Mouse (Mus musculus) layer of hippocampus, postnatal 14 days (tissue): ENCODE data around the gene Pdcd2. TPM values are rescaled to one million over a fixed set of nuclear protein-coding genes. Genes with fewer than 3 reads are reported as not detected.
A peak's percentile ranks its signal among the peaks of the same experiment; 100 is the strongest.
"Not testable (repeated sequence)": the region's sequence is repeated elsewhere in the genome, so short reads cannot be mapped to it uniquely, and the experiment has no call there.

Experiments
- DNase-seq, 2 experiments: peaks; one replicate each; pipeline ENCODE4 v3.0.0; 2021 to 2022; ENCODE audit warnings: low spot score in 2 of 2, mixed read lengths in 1 of 2
- long read RNA-seq, 2 experiments: library from polyadenylated mRNA; stranded (forward); transcript quantifications; one replicate each; pipeline ENCODE4 v2.0.0; 2021
- total RNA-seq, 2 experiments: library from RNA; stranded (reverse); gene quantifications; 2 replicates each; pipeline ENCODE4 v1.2.3; 2021

Pdcd2 gene
- total RNA-seq: 10 to 100 TPM; 15.1 to 20.0 TPM
- long read RNA-seq, experiment 1, transcript Pdcd2-201 (6 exons, 1,120 nt): major isoform, 5 of 11 reads
- long read RNA-seq, experiment 1, partial matches to known transcripts: 1 of 11 reads
- long read RNA-seq, experiment 1, other reads (novel, unspliced or antisense): 5 of 11 reads
- long read RNA-seq, experiment 2, transcript Pdcd2-201 (6 exons, 1,120 nt): major isoform, 16 of 22 reads
- long read RNA-seq, experiment 2, partial matches to known transcripts: 4 of 22 reads
- long read RNA-seq, experiment 2, other reads (novel, unspliced or antisense): 2 of 22 reads

DNA sequence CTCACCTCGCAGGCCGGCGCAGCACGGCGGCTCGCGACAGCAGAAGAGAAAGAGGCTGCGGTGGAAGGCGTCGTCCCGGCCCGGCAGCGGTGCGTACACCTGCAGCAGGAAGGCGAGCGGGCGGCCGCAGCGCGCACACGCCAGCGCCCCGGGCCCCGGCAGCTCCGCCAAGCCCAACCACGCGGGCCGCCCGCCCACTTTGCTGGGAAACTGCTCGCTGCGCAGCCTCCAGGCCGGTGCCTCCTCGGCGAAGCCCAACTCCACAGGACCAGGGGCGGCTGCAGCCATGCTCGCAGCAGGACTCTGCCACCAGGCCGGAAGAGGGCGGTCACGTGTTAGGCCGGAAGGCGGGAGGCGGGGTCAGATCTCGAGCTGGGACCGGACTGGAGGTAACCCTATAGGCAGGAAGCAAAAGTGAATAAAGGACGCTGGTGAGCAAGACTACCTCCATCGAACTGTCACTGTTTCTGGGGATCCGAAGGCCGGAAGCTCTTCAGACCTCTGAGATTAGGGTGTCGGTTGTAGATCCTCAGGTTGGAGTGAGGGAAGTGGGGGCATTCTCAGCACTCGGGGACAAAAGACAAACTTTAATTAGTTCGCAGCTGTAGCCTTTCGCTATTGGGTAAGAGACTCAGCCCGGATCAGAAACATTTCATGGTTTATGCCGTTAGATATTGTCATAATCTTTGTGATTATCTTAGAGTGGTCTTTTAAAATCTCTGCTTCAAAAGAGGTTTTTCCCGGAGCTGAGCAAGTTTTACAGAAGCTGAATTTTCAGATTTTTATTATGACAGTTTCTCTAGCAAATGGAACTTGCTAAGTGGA is at the start of gene Pdcd2:
Gene Pdcd2 (minus strand): TSS at position 316 of the 825 bp plus-strand sequence.
- peak; percentile 85 to 93 for DNase-seq

DNA sequence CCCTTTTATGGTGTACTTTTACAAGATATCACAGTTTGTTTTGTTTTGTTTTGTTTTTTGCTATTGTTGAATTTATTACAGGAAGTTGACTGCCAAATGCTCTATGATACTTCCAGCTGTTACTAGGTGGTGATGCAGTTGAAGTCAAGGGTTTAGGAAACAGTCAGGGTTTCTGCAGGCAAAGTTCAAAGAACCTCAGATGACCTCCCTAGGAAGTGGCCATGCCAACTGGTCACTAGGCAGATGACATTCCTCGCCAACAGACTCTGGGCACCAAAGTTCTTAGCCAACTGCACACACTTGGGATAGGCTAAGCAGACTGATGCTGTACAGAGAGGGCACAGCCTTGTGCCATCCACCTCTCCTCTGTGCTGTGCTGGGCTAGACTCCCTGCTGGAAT is 48.0 kb upstream of the Pdcd2 start:
- no peak for DNase-seq

DNA sequence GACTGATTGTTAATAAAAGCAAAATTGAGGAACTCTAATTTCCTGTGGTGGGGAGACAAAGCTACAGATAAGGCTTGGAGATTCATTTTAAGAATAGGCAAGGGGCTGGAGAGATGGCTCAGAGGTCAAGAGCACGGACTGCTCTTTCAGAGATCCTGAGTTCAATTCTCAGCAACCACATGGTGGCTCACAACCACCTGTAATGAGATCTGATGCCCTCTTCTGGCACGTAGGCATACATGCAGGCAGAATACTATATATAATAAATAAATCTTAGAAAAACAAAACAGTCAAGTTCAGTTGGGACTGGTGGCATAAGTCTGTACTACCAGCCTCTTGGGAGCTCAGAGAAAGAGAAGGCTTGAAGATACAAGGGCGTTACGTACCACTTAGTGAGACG is 39.8 kb upstream of the Pdcd2 start:
- DNase-seq: no peak

DNA sequence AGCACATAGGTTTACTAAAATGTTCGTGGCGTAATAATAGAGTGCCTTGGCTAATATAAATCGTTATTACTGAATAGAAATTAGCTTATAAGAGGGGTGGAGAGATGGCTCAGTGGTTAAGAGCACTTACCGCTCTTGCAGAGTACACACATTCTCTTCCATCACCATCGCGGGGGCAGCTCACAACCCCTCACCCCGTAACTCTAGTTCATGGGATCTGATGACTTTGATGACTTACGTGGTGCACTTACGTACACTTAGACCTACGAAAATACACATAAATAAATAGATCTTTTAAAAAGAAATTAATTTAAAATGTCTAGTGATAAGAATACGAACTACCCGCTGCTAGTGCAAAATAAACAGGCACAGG is 37.8 kb upstream of the Pdcd2 start:
- no peak for DNase-seq

DNA sequence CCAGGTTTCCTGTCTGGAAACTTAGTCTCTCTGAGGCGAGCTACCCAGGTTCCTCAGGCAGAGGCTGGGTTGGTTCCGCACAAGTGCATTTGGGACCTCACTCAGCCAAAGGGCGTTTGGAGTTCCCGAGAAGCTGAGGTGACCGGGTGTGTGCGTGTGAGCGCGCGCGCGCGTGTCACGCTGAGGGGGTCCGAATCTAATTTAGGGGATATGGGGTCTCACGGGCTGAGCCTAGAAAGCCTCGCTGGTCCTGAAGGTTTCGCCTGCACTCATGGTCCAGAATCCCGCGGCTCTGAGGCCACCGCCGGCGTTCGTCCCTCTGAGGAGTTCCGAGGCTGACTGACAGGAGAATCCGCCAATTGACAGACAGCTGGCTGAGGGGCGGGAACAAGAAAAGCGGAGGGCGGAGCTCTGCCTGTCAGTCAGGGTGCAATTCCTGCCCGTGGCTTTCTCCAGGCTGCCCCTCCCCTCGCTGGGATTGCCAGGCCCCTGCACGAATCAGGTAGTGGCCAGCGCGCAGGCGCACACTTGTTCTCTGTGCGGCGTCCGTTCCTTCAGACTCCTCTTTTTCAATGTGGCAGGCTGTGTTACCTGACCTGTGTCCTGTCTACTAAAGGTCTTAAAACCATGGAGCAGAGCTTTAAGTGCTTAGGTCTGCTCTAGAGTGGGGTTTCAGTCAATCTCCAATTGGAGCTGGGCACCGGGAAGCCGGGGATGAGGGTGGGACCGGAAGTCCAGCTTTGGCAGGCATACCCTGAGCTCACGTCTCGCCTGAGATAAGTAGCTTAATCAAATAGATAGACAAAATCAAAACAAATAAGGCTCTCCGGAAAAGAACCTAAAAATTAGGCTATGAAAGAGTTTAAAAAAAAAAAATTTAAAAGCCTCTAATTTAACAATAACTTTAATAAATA is 37.2 kb upstream of the Pdcd2 start, which contains the start of gene Prdm9:
Gene Prdm9 (minus strand): TSS at position 341 of the 914 bp plus-strand sequence.
- peak; percentile 100 for DNase-seq

DNA sequence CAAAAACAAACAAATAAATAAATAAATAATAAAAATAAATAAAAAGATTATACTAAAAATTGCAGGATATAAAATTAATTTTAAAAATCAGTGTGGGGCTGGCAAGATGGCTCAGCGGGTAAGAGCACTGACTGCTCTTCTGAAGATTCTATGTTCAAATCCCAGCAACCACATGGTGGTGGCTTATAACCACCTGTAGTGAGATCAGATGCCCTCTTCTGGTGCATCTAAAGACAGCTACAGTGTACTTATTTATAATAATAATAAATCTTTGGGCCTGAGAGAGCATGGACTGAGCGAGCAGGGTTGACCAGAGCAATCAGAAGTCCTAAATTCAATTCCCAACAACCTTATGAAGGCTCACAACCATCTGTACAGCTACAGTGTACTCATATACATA is 32.8 kb upstream of the Pdcd2 start:
- DNase-seq: no peak

DNA sequence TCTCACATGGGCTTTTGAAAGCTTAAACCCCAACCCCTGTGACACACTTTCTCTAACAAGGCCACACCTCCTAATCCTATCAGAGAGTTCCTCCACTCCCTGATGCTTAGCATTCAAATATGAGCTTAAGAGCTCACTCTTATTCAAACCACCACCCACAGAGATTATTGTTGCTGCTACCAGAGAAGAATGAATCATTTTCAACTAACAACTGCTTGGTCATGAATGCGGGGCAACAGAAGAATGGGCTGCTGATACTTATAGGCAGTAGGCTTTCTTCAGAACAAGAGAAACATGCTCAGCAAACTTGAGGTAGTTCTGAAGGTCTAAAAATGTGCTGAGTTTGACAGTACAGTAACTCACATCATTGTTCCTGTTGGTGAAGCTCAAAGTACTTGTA is 22.6 kb upstream of the Pdcd2 start:
- DNase-seq: no peak

DNA sequence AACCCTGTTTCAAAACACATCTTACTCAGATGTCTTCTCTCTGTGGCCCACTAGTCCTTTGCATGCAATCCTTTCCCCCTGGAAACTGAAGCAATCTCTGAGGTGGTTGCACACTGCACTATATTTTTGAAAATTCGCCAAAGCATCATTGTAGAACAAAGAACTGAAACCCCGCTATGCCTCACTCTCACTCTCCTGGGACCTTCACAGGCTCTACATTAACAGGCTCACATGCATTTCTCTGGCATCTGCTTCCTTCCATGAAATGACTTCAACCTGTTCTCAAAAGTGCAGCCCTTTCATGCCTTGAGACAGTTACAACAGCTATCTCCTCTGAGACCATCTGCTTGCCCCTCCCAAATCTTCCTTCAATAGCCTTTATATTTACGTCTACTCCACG is 19.3 kb upstream of the Pdcd2 start:
- DNase-seq: no peak

DNA sequence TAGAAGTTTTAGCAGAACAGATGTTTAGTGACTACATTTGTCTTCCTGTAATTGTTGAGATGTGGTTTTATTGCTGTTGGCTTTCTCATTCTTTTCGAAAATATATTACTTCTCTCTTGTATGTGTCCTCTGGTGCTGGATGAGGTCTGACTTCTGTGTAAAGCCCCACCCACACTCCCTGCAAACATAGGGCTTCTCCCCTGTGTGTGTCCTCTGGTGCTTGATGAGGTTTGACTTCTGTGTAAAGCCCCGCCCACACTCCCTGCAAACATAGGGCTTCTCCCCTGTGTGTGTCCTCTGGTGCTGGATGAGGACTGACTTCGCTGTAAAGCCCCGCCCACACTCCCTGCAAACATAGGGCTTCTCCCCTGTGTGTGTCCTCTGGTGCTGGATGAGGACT is 16.8 kb upstream of the Pdcd2 start:
- DNase-seq: not testable (repeated sequence)

DNA sequence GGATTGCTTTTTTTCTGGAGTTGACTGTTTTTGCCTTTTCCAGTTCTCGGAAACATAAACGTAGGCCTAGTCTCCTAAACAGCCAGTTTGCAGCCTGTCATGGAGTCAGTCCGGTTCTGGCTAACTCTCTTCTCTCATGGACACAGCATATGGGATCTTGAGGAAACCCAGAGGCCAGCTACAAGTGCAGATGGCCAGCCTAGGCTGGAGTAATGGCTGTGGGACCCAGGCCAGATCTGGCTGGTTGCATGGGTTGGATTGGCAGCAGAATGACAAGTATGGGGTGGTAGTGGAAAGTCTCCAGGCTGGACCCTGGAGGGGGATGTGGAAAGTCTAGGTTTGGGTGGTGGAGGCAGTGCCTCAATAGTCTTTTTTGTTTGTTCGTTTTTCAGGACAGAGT is 13.2 kb upstream of the Pdcd2 start:
- DNase-seq: no peak

DNA sequence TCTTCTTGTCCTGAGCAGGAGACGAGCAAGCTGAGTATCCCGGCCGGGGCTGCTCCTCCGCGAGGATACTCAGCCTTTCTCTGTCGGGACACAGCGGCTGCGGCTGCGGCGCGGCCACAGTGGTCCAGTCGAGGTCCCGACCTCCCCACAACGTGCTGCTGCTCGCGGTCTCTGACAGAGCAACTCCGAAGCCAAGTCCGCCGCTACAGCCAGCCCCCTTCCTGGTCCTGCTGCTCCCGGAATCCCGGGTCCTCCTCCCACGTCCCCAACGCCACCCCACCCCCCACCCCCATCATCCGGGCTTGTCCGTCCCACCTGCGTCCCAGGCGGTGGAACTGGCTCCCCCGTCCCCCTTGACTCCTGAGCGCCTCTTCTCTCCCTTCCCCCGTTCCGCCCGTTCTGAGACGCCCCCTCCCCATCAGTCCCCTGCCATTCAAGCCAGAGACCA is 9.4 kb upstream of the Pdcd2 start:
- DNase-seq: no peak

DNA sequence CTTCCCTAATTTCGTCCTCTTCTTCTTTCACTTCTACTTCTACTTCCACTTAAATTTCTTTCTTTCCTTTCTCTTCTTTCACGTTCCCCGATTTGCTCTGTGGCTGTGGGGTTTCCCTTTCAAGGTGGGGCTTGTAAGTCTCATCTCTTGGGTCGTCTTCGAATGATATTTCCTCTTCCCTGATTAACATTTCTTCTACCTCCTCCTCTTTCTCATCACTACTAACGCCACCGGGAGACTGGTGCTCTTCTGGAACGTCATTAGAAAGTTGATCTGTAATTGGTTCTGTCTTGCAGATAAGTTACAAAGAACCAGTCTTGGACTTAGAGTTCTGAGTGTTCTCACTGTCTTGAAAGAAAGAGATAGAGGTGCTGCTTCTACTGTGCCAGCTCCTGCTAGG is 8.8 kb upstream of the Pdcd2 start:
- no peak for DNase-seq

DNA sequence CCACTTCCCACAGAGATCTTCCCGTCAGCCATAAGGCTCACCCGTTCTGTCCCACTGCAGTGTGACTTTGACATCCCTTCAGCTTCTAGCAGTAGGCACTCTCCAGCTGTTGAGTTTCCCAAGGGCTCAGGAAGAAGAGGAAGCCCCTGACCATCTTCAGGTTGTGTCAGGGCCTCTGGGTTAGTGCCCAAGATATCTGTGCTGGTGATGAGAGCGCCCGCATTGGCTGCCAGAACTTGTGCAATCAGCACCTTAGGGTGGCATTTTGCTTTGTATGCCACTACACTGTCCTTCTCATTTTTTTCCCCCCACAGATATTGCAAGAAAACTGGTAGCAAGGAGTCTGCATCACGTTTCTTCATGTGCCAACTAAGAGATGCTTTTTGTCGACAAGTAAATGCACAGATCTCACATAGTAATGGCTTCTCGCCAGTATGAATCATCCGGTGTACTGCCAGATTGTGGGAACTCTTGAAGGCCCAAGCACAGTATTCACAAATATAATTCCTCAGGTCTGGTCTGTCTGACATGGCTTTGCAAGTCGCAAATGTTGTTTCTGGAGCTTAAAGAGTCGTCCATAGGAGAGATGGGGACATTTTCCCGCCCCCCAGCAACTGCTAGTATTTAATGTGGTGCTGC is 8.2 kb upstream of the Pdcd2 start:
- peak in 1 of 2 experiments; percentile 41 for DNase-seq

DNA sequence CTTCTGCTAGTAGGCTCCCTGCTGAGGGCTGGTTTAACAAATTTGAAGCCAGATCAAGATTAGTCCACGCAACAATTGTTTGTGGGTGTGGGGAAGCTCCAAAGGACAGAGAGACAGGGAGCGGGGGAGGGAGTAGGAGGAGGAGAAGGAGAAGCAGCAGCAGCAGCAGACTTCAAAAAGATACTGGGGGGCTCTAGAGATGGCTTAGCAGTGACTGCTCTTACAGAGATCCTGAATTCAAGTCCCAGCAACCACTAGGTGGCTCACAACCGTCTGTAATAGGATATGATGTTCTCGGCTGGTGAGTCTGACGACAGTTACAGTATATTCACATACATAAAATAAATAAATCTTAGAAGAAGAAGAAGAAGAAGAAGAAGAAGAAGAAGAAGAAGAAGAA is 3.0 kb upstream of the Pdcd2 start:
- peak in 1 of 2 experiments; percentile 60 for DNase-seq

DNA sequence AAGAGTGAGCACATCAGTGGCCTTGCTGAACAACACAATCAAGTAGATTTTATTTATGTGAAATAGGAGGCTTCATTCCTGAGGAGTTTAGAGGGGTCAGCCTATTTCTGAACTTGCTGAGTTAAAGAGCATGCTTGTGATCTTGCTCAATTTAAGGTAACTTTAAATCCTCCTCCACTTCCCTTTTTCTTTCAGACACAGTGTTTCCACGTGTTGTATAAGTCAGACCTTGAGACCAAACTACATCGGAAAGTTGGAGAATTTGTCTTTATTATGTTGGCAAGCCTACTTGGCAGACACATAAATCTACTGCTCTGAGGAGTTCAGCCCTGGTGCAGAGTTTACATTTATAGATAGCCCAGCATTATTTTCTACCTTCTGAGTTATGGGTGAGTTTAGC is 1.8 kb upstream of the Pdcd2 start:
- no peak for DNase-seq

DNA sequence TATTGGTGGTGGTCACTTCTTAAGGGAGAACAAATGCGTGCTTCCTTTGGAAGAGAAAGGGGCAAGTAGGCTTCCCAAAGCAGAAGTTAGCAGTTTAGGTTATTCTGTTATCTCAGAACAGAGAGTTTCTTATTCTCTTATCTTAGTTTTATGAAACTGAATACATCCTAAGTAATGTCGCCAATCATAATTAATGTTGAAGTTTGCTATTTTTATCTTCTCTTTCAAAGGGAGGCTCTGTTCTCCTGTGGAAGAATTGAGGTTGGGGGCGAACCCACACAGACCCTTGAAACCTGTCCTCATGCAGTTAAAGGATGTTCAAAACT is 673 bp upstream of the Pdcd2 start:
- no peak for DNase-seq

DNA sequence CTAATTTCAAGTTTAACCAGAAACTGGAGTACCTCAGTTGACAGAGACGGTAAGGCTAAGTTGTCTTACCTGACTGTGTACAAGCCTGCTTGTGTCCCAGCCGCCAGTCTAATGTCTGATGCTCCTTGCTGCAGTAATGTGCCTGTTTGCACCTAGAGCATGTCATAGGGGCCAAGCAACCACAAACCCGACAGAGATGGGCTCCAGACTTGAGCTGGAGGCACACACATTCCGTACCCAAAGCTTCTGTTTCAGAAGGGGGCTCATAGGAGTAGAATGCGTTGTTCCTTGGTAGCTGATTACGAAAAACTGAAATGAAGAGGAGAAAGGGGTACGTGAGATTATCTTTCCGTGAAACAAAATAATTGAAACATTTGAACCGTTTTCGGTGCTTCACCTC is 797 bp downstream of the Pdcd2 start:
- no peak for DNase-seq

DNA sequence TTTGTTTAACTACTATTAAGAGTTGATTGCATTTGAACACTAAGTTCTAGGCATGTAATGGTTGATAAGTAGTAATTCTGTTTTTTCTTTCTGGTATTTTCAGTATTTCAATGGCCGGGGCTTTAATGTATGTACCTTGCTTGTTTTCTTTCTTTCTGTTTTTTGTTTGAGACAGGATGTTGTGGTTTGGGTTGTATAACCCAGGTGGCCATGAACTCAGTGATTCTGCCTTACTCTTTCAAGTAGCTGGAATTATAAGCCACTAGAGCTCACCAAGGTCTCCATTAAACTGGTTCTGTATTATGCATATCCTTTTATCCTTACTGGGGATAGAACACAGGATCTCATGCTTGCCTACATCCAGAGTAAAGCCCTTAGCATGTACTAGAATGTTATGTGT is 8.3 kb downstream of the Pdcd2 start:
- DNase-seq: no peak

DNA sequence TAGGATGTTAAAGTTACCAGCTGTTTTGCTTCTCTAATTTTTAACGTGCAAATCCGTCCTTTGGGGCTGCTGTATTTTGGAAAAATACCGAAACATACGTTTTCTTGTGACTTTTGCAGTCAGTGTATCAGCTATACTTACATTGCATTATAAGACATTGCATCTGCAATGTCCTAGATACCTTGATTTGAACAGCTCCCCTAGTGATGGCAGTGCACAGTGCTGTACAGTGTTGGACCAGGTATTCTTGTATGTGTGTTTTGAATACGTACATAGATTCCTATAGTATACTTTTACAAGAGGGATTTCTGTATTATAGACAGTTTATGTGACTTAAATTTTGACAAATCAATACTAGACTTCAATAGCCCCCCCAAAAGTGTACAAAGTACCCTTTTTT is 8.9 kb downstream of the Pdcd2 start:
- no peak for DNase-seq

DNA sequence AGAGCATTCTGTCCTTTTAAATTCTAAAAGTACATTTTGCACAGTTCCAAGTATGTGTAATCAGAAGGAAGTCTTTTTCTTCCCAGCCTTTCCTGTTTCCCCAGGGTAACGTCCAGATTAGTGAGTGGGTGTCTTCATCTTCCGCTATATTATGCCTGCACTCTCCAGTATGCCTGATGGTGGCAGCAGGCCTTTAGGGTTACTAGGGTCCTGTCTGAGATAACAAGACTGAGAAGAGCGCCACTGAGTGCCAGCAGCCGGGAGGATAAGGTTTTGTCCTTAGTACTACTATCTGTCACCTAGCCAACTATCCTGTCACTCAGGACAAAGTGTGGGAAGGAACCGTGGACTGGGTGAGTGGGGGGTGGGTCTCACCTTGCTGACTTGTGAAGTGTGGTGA is 9.3 kb downstream of the Pdcd2 start:
- no peak for DNase-seq

DNA sequence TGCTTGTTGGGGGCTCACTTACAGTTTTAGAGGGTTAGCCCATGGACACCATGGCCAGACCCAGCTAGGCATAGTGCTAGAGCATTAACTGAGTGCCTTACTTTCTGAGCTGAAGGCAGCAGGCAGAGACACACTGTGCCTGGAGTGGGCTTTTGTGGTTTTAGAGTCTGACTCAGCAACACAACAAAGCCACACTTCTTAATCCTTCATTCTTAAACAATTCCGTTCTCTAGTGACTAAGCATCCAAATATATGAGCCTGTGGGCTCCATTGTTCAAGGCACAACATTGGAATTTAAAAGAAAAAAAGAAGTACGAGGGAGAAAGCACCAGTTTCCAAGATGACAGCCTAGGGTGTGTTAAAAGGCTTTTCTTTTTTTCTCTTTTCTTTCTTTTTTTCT is 16.4 kb downstream of the Pdcd2 start:
- no peak for DNase-seq
